Mouse (Mus musculus): ENCODE measurements at regions not wholly inside any gene's neighbourhood (a gene's known extent, or its start where the extent isn't known, plus 50 kb on each side); places are given as distances from the start of the nearest gene placed in this dataset.
A peak's percentile ranks its signal among the peaks of the same experiment; 100 is the strongest.

DNA sequence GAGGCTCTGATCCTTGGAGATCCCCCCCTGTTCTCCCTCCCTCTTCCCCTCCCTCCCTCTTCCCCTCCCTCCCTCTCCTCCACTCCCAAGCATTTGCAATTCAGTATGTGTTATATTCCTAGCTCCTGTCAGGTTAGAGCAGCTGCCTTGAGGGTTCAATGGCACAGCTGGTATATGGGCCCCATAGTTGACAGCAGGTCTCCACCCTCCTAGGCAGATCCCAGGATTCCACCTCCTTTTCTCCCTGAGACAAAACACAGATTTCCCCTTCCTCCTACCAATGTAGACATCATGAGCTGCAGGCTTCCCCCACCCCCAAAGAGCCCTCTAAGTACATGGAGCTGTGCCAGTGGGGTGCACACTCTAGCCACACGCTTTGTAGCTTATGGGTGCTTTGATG, 137.8 kb downstream of the Unc5cl start:
- no peak for DNase-seq (ENCODE audit: low spot score in 2 of 2)

- DNase-seq (ENCODE audit: low spot score in 2 of 2), result no peak
Measured at GRCm38 (mm10) chr17:48595418-48595963, 140.8 kb downstream of the Unc5cl start.

DNA sequence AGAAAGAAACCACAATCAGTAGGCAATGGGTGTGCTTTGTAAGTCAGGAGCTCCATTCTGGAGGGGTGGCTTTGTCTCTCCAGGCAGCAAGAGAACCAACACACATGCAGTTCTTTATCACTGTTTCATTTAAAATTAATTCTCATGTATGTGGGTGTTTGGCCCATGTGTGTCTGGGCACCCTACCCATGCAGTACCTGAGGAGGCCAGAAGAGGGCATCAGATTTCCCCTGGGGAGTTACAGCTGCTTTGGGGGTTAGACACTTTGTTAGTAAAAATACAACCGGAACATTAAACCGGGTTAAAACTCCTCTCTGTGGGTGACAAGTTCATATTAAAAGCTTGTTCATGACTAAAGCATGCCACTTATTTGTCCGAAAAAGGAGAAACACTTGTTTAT, 141.7 kb downstream of the Unc5cl start:
- peak; percentile 11 to 48 for DNase-seq (ENCODE audit: low spot score in 2 of 2)

DNA sequence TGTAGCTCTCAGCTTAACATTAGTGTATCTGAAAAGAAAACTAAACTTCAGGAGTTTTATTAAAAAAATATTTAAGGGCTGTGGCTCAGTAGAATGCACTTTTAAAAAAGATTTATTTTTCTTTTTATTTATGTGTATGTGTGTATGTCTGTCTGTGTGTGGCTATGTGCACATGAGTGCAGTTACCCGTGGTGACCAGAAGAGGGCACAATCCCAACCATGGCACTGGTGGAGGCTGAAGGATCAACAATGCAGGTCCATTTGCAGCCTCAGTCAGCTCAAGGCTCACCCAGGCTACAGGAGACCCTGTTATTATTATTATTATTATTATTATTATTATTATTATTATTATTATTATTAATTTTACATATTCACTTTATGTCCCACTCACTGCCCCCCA, 142.6 kb downstream of the Unc5cl start:
- DNase-seq (ENCODE audit: low spot score in 2 of 2), result no peak

DNA sequence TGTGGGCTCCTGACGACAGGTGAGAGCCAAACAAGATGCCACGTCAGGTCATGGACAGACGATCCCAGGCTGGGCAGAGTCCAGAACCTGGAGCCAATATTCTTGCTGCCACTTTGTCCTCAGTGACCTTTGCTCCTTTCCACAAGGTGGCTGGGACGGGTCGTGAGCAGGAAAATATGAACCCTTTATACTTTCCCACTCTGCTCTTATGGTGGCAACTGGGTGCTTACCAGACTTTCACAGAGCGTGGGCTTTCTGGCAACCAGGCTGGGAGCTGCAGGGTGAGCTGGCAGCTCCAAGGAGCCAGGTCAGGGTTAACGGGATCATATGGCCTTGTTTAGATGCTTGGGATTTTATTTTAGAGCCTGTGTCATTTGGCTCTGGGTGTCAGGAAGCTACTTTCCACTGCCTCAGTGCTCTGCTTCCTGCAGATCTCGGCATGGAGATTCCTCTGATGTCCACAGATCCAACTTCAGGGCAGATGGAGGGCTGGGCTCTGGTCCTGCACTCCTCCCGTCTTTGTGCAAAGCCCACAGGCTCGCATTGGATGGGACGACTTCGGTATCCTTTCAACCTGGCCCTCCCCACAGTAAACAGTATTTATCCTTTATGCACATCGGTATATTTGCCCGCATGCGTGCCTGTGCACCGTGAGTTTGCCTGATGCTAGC, 143.9 kb downstream of the Unc5cl start:
- no peak for DNase-seq (ENCODE audit: low spot score in 2 of 2)

DNA sequence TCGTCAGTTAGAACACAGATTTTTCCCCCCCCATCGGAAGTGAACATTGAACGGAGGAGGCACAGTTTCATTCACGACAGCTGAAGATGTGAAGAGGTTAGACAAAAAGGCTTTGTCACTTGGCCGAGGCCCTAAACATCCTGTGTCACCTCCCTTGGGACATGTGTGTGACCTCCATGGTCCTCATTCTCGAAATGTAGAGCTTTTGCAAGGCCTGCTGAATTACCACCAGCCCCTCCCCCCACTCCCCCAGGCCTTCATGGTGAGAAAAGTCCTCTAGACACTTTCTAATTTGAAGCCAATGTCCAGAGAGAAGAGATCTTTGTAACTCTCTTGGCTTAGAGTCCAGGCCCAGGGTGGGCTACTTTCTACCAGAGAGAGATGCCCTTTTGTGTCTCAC, 145.5 kb downstream of the Unc5cl start:
- DNase-seq (ENCODE audit: low spot score in 2 of 2), result no peak

DNA sequence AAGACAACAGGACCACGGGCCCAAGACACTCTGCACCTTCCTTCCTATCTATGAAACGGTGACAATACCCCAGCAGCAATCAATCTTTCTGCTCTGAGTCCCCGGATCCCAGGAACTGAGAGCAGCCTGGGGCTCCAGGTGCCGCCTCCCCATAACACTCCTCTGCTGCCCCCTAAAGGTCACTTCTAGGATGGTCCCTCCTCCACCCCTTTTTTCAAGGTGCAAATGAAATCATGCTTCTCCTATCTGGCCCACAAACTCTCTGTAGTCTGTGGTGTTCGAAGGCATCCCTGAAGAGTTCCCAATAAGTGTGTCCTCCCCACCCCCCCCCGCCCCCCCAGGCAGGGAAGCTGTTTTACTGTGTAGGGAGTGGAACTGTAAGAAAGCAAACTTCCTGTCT, 147.9 kb downstream of the Unc5cl start:
- peak; percentile 38 to 64 for DNase-seq (ENCODE audit: low spot score in 2 of 2)

DNA sequence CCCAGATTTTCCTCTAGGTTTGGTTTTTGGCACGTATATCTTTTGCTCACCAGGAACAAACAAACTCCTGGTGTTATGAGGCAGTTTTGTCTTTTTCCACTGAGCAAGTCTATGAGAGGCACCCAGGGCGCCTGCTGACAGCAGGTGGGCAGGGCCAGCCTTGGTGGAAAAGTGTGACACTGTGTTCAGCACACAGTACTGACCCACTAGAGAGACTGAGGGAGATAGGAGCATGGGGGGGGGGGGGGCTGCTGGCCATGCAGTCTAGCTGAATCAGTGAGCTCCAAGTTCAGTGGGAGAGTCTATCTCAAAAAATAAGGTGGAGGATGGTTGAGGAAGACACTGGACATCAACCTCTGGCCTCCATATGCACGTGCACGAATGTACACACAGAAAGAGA, 152.1 kb downstream of the Unc5cl start:
- DNase-seq (ENCODE audit: low spot score in 2 of 2), result no peak

- DNase-seq (ENCODE audit: low spot score in 2 of 2), result no peak
Measured at GRCm38 (mm10) chr17:48608315-48608714, 153.6 kb downstream of the Unc5cl start.

DNA sequence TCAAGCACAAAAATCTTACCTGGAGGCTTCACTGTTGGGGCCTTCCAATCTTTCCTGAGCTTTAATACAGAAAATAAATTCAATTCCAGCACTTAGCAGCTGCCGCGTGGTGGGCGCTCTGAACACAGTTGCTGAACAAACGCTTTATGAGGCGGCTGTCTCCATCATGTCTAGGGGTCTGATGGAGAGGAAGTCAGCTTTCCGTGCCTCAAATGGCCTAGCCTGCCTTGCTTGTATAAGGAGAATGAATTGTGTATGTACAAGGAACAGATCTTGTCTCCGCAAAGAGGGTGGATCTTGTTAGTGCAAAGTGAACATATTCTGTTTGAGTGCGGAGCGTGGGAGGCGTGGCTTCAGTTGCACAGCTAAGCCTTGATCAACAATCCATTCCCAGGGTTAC, 155.4 kb downstream of the Unc5cl start:
- DNase-seq (ENCODE audit: low spot score in 2 of 2), result peak in 1 of 2 experiments; percentile 55

- DNase-seq (ENCODE audit: low spot score in 2 of 2), result no peak
Measured at GRCm38 (mm10) chr17:48610806-48611205, 156.1 kb downstream of the Unc5cl start.

GRCm38 (mm10) chr17:48613491-48613890, 158.8 kb downstream of the Unc5cl start:
- DNase-seq (ENCODE audit: low spot score in 2 of 2), result no peak

GRCm38 (mm10) chr17:48615248-48615647, 160.5 kb downstream of the Unc5cl start:
- DNase-seq (ENCODE audit: low spot score in 2 of 2), result no peak

DNA sequence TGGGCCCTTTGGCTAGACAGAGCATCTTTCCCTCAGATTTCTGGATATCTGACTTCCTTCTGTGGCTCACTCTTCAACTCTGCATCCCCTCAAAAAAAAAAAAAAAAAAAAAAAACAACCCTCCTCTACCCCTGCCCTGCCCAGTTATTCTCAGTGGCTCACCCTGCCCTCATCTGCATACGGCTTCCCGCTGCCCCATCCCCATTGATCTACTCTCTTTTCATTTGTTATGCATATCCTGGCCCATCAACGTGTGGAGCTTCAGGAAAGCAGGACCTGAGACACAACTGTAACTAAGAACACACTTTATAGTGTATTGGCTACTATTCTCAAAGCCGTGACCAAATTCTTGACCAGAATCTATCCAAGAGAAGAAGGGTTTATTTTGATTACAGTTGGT, 161.5 kb downstream of the Unc5cl start:
- DNase-seq (ENCODE audit: low spot score in 2 of 2), result no peak

- no peak for DNase-seq (ENCODE audit: low spot score in 2 of 2)
Measured at GRCm38 (mm10) chr17:48620896-48621295, 166.2 kb downstream of the Unc5cl start.

- DNase-seq (ENCODE audit: low spot score in 2 of 2), result no peak
Measured at GRCm38 (mm10) chr17:48621676-48622075, 167.0 kb downstream of the Unc5cl start.

DNA sequence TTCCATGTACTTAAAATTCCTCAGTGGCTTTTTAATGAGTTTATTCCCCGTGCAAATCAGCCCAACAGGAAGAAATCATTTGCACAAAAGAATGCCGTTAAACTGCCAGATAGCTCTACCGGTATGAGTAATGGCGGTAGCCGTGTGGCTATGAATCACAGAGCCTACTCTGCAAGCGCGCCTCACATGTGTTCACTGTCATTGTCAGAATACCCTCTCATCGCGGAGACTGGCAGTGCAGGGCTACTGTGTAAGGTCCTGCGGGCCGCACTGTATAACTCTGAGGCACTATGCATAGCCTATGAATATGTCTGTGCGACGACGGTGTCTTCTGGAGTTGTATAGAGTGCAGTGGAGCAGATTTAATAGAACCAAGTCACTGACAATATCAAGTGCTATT, 170.2 kb downstream of the Unc5cl start:
- DNase-seq (ENCODE audit: low spot score in 2 of 2), result no peak

GRCm38 (mm10) chr17:48625971-48626370, 171.3 kb downstream of the Unc5cl start:
- no peak for DNase-seq (ENCODE audit: low spot score in 2 of 2)

- no peak for DNase-seq (ENCODE audit: low spot score in 2 of 2)
Measured at GRCm38 (mm10) chr17:48639611-48640010, 184.9 kb downstream of the Unc5cl start.

- DNase-seq (ENCODE audit: low spot score in 2 of 2), result no peak
Measured at GRCm38 (mm10) chr17:48643533-48644019, 188.9 kb downstream of the Unc5cl start.

DNA sequence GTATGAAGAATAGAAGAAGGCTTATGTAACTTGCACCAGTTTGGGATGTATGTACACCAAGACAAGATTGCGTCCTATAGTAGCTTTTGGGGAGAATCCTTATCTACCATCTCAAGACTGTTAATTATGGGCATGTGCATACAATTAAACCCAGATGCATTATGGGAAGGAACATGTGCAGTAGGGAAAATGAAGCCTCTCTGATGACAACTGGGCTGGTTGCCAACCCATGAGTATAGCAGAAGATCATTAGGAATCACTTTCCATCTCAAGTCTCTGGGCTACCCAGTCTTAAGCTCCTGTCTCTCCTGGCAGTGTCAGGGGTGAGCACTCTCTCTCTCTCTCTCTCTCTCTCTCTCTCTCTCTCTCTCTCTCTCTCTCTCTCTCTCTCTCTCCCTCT, 190.4 kb downstream of the Unc5cl start:
- no peak for DNase-seq (ENCODE audit: low spot score in 2 of 2)

- no peak for DNase-seq (ENCODE audit: low spot score in 2 of 2)
Measured at GRCm38 (mm10) chr17:48646626-48647195, 192.0 kb downstream of the Unc5cl start.

GRCm38 (mm10) chr17:48647431-48647830, 192.7 kb downstream of the Unc5cl start:
- no peak for DNase-seq (ENCODE audit: low spot score in 2 of 2)

Measured in layer of hippocampus, adult 18-20 months (tissue).